Mouse (Mus musculus): ENCODE measurements at regions not wholly inside any gene's neighbourhood (a gene's known extent, or its start where the extent isn't known, plus 50 kb on each side); places are given as distances from the start of the nearest gene placed in this dataset.
"Not testable (repeated sequence)": the region's sequence is repeated elsewhere in the genome, so short reads cannot be mapped to it uniquely, and the experiment has no call there.

DNA sequence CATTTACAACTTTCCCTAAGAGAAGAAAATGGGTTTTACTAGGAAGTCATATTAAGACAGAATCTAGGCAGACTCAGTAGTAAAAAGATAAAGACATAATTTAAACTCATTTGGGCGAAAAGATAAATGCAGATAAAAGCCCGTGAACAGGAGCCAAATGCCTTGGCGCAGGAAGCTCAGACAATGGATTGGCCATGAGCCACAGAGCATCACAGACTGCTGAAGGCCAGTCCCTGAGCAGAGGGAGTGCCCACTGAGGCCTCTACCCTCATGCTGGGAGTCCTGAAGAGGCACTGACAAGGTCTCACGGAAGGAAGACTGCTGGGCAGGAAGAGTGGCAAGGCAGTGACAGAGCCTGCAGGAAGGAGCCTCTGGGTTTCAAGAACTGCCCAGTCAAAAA lies 136.0 kb upstream of the Ttc29 start:
- DNase-seq: peak; percentile 84

DNA sequence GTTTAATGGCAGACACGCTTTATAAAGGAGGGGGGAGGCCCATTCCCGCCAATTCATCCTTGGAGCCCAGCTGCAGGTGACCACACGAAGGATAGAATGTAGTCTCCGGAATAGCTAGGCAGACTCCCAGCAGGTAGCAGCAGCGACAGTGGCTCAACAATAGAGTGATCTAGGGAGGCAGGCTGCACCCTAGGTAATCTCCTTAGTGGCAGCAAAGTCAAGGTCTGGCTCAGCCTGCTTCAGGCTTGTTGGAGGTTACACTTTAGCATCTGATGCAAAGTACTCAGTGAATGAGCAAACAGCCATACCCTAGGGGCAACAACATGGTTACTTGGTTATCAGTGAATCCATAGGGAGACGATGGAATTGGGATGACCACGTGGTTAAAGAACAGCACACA lies 131.7 kb upstream of the Ttc29 start:
- not testable (repeated sequence) for DNase-seq

DNA sequence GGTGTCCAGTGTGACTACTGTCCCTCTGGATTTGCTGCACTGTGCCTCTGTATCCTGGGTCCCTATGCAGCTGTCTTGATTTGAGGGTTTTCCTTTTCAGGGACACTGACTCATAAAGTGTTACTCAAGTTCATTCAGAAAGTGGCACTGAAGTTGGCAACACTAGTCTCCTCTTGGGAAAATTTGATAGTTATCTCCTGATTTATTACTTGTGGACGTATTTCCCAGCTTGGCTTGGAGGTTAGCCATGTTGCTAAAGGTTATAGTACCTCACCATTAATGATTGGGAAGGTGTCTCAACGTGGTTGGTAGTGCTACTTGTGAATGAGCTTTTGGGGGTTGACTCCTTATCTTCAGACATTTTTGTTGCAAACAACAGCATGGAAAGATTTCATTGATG lies 130.1 kb upstream of the Ttc29 start:
- DNase-seq: no peak

DNA sequence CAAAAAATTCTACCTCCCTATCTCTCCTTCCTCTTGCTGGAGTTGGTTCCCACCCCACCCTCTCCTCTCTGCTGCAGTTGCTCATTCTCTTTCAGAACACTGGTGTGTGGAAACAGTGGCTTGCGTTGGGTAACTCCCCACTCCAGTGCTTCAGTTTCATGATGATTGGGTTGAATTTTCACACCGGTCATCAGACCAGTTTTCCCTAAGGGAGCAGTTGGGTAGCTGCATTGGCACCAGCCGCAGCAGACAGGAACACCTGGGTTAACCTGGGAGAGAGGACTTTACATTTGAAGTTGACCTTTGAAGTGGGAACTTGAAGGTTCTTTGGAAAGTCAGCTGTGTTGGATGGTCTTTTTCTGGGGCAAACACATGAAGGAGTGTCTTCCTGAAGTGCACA lies 126.7 kb upstream of the Ttc29 start:
- peak; percentile 13 for DNase-seq

DNA sequence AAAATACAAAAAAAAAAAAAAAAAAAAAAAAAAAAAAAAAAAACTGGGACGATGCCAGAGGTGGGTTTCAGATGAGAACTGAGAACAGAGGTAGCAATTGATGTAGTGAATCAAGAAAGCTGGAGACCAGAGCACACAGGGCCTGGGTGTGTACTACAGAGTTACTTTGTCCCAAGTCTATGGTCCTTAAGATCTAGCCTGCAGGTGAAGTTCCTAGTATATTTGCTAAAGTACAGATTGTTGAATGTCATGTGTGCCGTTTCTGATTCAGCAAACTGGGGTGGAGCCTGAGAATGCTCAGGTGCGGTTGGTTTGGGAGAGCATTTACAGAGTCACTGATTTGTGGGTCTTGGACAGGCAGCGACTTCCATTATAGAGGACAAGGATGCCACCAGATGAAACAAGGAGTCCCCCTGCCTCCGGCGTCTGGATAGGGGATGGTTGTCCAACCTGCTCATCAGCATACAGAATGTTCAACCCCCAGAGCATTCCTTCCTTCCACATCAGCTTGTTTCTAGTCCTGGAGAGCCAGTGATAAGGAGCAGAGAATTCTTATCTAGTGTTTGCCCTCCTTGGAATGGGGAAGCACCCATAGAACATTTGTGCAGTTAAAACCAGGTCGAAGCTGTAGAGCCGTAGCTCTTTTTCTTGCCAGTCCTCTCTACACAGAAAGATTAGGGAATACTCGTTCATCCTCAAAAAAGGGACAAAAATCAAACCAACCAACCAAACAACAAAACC lies 122.5 kb upstream of the Ttc29 start:
- DNase-seq: peak; percentile 12

DNA sequence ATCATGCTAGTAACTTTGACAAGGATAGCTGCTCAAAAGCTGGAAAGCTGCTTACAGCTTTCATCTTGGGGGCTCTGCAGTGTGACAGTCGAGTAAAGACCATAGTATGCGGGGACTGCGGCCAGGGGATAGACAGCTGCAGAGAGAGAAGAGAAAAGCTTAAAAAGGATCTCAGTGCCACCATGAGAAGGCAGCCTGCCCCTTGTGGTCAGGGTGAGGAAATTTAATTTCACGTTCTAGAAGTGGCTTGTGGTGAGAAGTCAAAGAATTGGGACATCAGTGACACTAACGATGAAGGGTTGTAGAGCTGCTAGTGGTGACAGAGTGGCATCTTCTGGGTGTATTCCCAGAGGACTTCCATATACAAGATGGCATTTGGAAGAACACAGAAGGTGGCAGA lies 116.7 kb upstream of the Ttc29 start:
- DNase-seq: peak; percentile 22

- no peak for DNase-seq
These were observed 114.8 kb upstream of the Ttc29 start for GRCm38 (mm10) chr8:78098191-78098745.

GRCm38 (mm10) chr8:78099091-78099490 lies 114.0 kb upstream of the Ttc29 start:
- peak; percentile 65 for DNase-seq

DNA sequence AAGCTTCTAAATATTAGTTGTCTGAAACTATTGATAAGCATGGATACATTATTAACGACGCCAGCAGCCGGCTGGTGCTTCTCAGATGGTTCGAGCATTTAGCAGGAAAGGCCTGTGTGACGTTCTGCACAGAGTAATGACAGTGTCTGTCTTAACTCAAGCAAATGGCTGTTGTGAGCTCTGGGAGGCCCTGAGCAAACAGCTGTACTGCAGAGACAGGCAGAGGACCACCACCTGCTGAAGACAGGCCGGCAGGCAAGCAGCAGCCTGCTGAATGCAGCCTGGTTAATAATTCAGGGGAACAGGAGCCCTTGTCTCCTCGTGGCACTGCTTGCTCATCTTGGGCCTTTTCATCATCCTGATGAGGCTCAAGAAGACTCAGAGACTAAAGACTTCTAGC lies 105.8 kb upstream of the Ttc29 start:
- no peak for DNase-seq

DNA sequence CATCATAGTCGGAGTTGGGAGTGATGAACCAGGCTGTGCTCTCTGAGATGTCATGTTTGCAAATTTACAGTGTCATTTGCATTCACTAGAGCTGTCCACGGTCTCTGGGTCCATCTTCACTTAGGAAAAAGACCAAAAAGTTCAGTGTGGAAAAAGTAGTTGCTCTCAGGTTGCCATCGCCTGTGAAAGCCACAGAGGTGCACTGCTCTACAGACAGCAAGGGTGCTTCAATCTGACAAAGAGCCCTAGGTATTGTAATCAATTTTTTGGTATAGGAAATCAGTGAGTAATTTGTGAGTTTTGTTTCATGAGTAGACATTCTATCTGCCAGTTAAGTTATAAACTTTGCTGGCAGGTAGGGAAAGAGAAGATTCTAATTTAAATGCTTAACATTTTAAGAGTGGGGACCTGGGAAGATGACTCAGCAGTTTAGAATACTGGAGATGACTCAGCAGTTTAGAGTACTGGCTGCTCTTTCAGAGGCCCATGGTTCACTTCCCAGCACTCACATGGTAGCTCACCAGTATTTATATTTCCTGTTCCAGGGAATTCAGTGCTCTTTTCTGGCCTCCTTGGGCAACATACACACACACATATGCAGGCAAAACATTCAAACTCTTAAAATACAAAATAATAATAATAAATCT lies 103.0 kb upstream of the Ttc29 start:
- DNase-seq: no peak

DNA sequence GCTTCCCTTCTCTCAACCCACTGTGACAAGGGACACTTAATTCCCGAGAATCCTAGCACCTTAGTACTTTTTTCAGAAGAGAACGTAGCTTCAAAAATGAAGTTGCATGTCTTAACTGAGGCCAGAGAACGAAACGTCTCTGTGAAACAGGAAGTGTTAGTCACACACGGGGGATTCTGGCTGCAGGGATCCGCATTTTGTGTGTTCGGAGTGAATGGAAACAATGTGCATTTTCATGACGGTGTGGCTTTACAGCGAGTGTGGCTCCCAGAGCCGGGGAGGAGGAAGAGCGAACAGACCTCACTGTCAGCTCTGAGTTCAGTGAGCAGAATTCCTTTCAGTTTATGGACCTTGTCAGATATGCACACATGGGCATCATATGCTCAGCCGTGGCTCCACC lies 100.0 kb upstream of the Ttc29 start:
- DNase-seq: no peak

DNA sequence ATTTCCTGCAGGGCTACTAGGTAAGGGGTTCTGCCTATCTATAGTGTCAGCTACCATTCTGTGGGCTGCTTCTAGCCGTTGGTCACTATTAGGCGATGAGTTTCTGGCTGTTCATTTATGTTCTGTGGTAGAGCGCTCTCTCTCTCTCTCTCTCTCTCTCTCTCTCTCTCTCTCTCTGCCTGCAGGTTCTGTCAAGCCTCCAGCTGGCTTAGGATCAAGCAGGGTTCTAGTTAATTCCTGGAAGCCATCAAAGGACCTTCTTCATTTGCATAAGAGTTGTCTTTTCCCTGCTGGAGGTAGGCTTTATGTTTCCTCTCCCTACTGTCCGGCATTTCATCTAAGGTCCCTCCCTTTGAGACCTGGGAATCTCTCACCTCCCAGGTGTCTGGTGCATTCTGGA lies 98.6 kb upstream of the Ttc29 start:
- no peak for DNase-seq

GRCm38 (mm10) chr8:78117191-78117590 lies 95.9 kb upstream of the Ttc29 start:
- DNase-seq: no peak

DNA sequence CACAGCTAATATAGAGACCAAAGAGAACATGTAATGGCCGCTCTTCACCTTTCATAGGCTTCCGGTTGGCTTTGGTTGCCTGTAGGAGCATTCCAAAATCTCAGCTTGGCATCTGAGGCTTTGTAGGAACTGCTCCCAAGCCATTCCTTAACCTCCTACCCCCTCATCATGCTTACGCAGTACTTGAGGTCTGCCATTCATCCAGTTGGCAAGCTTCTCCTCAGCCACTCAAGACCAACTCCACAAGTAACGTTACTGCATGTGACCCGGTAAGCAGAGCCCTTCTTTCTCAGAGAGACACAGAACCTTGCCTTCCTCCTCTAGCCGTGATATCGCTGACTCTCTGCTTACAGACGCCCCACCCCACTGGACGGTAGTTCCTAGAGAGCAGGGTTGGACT lies 94.6 kb upstream of the Ttc29 start:
- DNase-seq: peak; percentile 16

GRCm38 (mm10) chr8:78119682-78120081 lies 93.4 kb upstream of the Ttc29 start:
- no peak for DNase-seq

DNA sequence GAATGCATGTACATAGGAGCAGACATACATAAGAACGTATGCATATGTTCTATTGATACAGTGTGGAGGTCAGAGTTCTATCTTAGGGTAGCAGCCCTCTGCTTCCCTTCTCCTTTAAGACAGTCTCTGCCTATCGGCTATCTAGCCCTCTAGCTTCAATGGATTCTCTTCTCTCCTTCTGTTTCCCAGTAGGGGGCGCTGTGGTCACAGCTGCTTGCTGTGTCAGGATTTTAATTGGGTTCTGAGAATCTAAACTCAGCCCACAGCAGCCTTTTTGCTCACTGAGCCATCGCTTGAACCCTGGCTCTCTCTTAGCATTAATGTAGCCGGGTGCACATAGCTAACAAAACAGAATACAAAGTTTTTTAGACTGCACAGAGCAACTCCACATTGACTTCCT lies 88.8 kb upstream of the Ttc29 start:
- DNase-seq: peak; percentile 35

DNA sequence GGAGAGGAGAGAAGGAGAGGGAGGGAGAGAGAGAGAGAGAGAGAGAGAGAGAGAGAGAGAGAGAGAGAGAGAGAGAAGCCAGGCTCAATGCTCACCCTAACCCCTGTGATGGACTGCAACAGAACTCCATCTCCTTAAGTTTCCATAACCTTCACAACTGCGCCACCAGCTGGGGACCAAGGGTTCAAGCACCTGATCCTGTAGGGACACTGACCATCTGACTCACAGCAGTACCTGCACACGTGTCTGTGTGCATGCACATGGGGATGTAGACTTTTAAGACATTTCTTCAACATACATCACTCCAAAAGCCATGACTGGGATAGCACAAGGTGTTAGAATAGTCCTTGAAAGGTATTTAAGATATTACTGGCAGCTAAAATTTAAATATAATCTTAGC lies 85.2 kb upstream of the Ttc29 start:
- DNase-seq: peak; percentile 61

DNA sequence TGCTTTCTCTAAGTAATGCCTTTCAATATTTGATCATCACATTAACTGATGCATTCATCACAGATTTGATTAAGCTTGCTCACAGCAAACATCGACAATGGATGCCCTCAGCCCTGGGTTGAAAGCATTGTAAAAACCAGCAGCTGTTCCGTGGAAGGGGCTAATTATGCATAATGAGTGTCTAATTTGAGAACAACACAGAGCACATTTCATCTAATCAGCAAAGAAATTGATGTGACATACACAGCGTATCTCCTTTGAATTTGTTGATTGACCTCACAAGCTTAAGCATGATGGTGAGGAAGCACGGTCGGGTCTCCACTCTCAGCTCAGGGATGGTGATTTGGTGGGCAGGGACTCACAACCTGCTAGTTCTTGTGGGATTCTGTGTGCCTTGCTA lies 84.0 kb upstream of the Ttc29 start:
- DNase-seq: no peak

DNA sequence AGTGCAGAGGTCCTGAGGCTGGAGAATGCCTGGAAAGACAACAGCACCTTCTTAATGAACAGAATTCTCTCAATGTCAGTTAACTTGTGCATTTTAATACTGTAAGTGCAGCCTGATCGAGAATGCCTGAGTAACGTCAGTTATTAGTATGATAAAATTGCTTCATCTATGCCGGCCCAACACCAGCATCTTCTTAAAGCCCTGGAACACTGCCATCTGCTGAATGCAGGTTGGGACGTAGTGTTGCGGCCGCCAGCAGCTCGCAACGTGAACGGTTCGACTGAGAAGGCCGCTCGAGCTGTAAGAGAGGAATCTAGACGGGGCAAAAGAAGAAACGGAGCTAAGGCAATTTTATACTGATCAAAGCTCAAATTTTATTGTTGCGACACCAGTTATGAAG lies 73.6 kb upstream of the Ttc29 start:
- not testable (repeated sequence) for DNase-seq

GRCm38 (mm10) chr8:78147170-78147569 lies 65.9 kb upstream of the Ttc29 start:
- no peak for DNase-seq

DNA sequence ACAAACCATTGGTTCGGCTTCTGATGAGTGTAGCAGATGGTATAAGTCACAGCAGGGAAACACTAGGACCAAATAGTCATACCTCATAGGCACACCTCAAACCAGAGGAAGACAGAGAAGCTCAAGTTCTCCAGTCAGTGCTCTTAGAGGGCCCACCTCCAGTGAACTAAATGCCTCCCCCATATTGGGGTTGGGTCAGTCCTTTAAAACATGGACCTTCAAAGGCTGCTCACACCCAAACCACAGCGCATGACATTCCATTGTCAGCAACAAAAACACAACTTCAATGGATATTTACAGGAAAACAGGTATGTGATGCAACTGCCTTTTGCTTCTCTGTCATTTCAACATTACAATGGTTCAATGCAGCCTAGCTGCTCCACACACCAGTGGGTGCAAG lies 65.1 kb upstream of the Ttc29 start:
- no peak for DNase-seq

DNA sequence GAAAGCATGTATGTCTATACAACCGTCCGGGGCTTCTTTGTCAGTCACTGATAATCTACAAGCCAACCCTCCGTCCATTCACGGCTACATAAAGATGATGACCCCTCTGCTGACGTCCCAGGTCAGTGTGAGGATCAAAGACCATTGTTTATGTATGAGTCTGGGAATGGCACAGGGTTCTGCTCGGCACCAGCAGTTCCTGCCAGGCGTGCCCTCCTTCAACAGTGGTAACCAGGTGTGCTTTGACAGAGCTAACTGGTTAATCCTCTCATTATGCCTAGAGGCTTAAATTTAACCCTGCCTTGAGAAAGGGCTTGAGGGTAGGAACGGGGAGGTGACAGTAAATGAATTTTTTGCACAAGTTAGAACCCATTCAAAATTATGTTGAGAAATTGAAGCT lies 58.2 kb upstream of the Ttc29 start:
- DNase-seq: no peak

DNA sequence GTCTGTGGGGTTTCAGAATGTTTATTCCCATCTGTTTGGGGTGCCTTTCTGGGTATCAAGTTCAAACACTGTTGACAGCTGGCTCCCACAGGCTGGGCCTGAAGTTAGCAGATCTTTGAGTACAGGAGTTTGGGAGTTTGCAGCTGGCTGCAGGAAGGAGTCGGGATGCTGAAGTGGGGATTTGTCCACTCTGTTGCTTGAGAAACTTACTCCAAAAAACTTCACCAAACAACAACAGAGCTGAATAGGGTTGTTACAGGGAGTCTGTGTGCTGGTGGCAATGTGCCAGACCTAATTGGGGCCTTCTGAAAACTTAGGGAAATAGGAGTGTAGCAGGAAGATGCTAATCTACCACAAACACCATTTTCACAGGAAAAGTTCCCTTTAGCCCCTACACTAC lies 51.1 kb upstream of the Ttc29 start:
- DNase-seq: no peak

DNA sequence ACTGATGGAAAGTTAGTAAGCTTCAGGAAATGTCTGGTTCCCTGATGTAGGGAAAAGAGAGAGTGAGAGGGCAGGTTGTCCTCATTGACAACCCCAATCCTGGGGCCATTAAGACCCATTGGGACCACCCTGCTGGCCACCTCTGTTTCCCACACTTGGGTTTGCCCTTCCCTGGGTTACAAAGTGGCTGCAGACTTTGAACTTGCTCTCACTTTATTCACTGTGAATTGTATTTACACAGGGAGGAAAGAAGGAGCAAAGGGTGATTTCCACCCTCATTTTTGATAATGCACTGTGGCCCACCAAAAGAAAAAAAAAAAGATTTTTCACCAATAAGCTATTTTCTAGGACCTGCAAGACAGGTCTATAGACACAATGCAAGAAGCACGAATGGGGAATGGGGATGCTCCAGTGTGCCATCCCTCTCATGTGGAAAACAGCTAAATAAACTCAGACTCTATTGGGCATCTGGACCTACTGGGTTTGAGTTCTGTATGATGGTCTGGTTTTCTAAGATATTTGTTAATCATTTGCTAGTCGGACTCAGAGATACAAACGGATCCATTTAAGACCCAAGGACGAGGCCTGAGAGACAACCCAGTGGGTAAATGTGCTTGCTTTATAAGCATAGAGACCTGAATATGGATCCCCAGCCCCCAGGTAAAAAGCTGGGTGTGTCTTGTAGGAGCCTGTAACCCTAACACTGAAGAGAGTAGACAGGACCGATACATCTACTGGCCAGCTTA lies 50.2 kb upstream of the Ttc29 start:
- no peak for DNase-seq
